Mouse (Mus musculus) lung, embryonic 15.5 days (tissue): ENCODE measurements around the gene Tifab. TPM values are rescaled to one million over a fixed set of nuclear protein-coding genes. Genes with fewer than 3 reads are reported as not detected.

Source experiments
- ATAC-seq: fragments of 200-750 bp; cut with Nextera tagmentation; 2 replicates; pipeline ENCODE4 v1.8.0; 2017; ENCODE audit warnings: moderate number of reproducible peaks, borderline replicate concordance; ENCODE audit not compliant: low FRiP score, low TSS enrichment; ENCODE audit errors: extremely low read depth
- H3K27ac ChIP-seq: fragments of 300-500 bp; sonication (generic); 2 replicates; pipeline ENCODE4 v1.5.1; 2015; ENCODE audit warnings: moderate library complexity, mild to moderate bottlenecking, inconsistent platforms
- H3K27me3 ChIP-seq: fragments of 300-500 bp; sonication (generic); 2 replicates; pipeline ENCODE4 v1.6.1; 2015; ENCODE audit warnings: inconsistent platforms
- H3K36me3 ChIP-seq: fragments of 300-500 bp; sonication (generic); 2 replicates; pipeline ENCODE4 v1.6.1; 2015; ENCODE audit warnings: inconsistent platforms
- H3K4me1 ChIP-seq: fragments of 300-500 bp; sonication (generic); 2 replicates; pipeline ENCODE4 v1.6.1; 2015; ENCODE audit warnings: inconsistent platforms
- H3K4me2 ChIP-seq: fragments of 300-500 bp; sonication (generic); 2 replicates; pipeline ENCODE4 v1.6.1; 2015; ENCODE audit warnings: inconsistent platforms, mild to moderate bottlenecking, moderate library complexity
- H3K4me3 ChIP-seq: fragments of 300-500 bp; sonication (generic); 2 replicates; pipeline ENCODE4 v1.5.1; 2015; ENCODE audit warnings: mild to moderate bottlenecking, inconsistent platforms
- H3K9ac ChIP-seq: fragments of 300-500 bp; sonication (generic); 2 replicates; pipeline ENCODE4 v1.6.1; 2015; ENCODE audit warnings: inconsistent platforms
- H3K9me3 ChIP-seq: fragments of 300-500 bp; sonication (generic); 2 replicates; pipeline ENCODE4 v1.6.1; 2016; ENCODE audit warnings: inconsistent platforms
- WGBS: fragments of 180-500 bp; shearing (Covaris S2); methylation state at CpG from one replicate; pipeline ENCODE4 v1.1.7; 2015; 5-methylcytosine and 5-hydroxymethylcytosine counted together
- polyA plus RNA-seq: library from polyadenylated mRNA; unstranded; fragments of >200 nt; fragmentation: Nextera tagmentation; extraction: Ambion mirVana; gene quantifications from 2 replicates; pipeline ENCODE4 v1.2.1, GENCODE M21; 2015

Gene Tifab
- 3.1 and 3.9 TPM in 2 replicates for polyA plus RNA-seq

DNA sequence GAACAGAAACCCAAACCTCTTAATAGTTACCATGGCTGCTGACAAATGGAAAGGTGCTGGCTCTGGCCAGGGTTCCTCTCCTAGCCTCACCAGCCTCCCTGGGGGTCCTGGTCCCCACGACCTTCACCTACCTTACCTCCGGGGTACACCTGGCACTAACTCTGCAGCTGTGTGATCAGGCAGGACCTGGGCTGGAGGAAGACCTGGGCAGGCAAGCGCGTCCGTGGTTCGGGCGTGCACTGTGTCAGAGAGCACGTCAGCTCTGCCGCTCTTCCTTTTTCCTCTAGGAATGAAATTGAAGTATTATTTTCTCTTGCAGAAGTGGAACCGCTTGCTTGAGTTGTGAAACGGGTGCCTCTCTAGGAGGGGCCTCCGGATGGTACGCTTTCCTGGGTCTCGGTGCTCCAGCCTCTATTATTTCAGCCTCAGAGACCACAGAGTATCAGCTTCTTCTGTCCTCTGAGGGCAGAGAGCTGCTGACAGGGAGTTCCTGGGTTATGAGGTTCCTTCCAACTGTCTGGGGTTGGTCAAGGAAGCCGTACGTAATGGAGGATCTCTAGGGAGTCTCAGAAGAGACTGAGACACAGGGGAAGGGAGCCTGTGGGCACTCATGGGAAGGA is at the start of gene Tifab:
Gene Tifab (minus strand): TSS at position 470 of the 620 bp plus-strand sequence.
- Histone ChIP-seq H3K9me3 (no peaks in the 10 kb centered on the region), H3K4me3 (no peak within 1 kb of the TSS), H3K4me1 (no peaks in the 10 kb centered on the region), H3K36me3 (no peaks in the 10 kb centered on the region), H3K27me3 (peaks cover 4% of the 10 kb centered on the region; the same call in 1 of the 2 replicates), H3K27ac (no peak within 1 kb of the TSS), H3K9ac (no peak within 1 kb of the TSS), H3K4me2 (no peak within 1 kb of the TSS)
- 81% methylated on average over 16 of the region's 16 CpGs for WGBS
- ATAC-seq: no peak

DNA sequence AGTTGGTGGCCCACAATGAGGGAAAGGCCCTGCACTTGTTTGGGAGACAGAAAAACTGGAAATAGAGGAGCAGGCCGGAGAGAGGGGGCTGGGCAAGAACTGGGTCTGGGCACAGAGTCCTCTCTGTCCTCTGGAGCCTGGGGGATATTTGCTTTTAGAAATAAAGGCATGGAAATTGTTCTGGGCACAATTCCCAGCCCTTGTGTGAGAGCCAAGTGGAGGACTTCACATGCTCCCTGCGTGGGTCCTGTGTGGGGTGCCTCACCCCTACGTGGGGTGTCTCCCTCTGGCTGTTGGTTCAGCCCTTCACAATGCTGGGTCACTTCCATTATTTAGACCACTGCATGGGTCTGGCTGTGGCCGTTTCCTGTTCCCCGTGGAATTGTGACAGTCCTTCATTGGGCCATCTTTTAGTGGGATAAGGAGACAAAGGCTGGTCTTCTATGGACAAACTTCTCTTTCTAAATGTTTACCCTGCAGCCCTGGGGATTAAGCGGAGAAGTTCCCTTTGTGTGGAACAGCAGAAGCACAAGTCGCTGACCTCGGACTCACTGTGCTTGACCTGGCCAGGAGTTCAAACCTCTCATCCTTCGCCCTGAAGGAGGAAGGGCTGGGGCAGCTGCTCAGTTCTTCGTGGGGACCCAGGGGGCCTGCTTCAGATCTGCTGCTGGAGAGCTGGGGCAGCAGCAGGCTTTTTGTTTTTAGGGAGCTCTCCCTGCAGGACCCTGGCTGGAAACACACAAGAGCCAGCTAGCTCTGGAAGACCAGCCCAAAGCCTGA is 47.7 kb upstream of the Tifab start:
- WGBS: 19% methylated on average over 10 of the region's 10 CpGs
- ATAC-seq: no peak
- H3K27me3 ChIP-seq: peaks cover 66% of the 10 kb centered on the region

DNA sequence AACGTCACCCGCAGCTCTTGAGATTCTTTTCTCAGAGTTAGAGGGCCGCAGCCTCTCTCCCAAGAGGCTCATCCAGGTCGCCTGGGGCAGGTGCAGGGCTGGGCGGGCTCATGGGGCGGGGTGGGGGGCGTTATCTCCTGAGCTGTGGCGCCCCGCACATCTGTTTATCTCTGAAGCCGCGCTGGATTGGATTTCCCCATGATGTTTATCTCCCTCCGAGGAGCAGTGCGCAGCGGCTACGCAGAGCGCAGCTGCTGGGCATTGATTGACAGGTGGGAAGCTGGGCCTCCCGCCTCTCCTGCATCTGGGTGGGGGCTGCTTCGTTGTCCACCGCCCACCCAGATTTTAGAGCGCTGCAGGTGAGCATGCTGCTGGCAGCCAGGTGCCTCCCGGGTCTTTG is 44.9 kb upstream of the Tifab start:
- ATAC-seq: no peak
- H3K9ac ChIP-seq: no peak overlapping the region
- WGBS: 9% methylated on average over 21 of the region's 21 CpGs
- no peak overlapping the region for H3K4me2 ChIP-seq
- no peak overlapping the region for H3K4me3 ChIP-seq
- no peak overlapping the region for H3K27ac ChIP-seq
- peaks cover 22% of the 10 kb centered on the region for H3K4me1 ChIP-seq
- H3K36me3 ChIP-seq: no peaks in the 10 kb centered on the region
- H3K9me3 ChIP-seq: no peaks in the 10 kb centered on the region
- H3K27me3 ChIP-seq: peaks cover 68% of the 10 kb centered on the region

More for the DNA sequence above, 47.7 kb upstream of the Tifab start:
- Histone ChIP-seq H3K36me3 (no peaks in the 10 kb centered on the region), H3K4me1 (peaks cover 18% of the 10 kb centered on the region), H3K4me2 (no peak overlapping the region), H3K9ac (no peak overlapping the region), H3K4me3 (no peak overlapping the region), H3K27ac (0 out of 2 replicates have a peak overlapping the region, but pooled peaks have one; percentile 8), H3K9me3 (no peaks in the 10 kb centered on the region)

DNA sequence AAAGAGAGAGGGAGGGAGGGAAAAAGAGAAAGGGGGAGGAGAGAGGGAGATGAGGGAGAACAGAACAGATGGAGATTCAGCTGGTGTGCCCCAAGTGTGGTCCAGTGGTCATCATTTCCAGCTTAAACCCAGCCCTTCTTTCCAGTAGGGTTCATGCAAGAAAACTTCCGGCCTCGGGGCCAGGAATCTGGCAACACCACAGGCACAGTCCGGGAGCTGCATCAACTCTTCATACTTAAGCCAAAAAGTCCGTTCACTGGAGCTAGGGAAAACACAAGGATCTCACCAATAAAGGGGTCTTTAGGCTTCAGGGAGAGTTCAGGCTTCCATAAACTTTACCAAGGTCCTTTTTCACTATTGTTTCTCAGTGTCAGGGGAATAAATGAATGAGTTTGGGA is 44.2 kb upstream of the Tifab start:
- H3K4me1 ChIP-seq: peaks cover 22% of the 10 kb centered on the region
- no peak overlapping the region for H3K27ac ChIP-seq
- no peak overlapping the region for H3K4me2 ChIP-seq
- H3K27me3 ChIP-seq: peaks cover 61% of the 10 kb centered on the region
- H3K9ac ChIP-seq: no peak overlapping the region
- 11% methylated on average over 4 of the region's 4 CpGs for WGBS
- H3K4me3 ChIP-seq: no peak overlapping the region
- H3K36me3 ChIP-seq: no peaks in the 10 kb centered on the region
- H3K9me3 ChIP-seq: no peaks in the 10 kb centered on the region
- ATAC-seq: no peak

DNA sequence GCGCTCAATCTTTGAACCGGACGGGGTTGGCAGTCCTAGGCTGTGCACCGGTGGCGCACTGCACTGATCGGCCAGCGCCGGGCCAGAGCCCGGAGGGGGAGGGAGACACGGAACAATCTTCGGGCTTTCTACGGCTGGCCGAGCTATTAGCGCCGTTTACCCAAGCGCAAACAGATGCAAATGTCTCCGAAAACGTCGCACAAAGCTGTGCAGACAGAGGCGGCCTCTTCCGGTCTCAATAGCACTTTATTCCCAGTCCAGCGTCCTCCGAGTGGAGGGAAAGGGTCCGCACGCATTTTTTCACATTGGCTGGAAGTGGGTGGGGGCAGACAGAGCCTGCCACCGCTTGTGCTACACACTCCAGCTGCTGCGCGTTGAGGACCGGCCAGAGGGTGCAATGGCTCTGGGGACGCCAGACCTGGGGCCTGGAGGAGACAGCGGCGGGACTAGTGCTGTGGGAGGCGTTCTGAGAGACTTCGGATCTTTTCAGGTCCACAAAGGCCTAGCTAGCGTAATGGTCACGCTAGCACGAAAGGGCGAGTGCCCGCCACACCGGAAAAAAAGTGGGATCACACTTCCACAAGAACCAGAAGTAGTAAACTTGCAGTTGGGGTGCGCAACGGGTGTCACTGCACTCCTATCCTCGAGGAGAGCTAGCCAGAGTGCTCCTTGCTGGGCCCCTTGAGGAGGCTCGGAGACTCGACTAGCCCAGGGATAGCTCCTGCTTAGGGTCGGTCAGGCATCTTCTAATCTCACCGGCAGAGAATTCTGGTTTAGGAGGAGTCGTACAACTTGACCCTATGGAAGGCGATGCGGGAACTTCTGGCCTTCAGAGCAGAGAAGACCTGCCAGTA is 43.5 kb upstream of the Tifab start:
- Histone ChIP-seq H3K9me3 (no peaks in the 10 kb centered on the region), H3K4me1 (peaks cover 22% of the 10 kb centered on the region), H3K9ac (no peak overlapping the region), H3K36me3 (no peaks in the 10 kb centered on the region), H3K4me2 (peak overlapping the region; percentile 93), H3K4me3 (peak overlapping the region; percentile 38), H3K27ac (no peak overlapping the region), H3K27me3 (peaks cover 57% of the 10 kb centered on the region)
- WGBS: 5% methylated on average over 50 of the region's 50 CpGs
- peak; percentile 44; the same call in 1 of the 2 replicates for ATAC-seq

DNA sequence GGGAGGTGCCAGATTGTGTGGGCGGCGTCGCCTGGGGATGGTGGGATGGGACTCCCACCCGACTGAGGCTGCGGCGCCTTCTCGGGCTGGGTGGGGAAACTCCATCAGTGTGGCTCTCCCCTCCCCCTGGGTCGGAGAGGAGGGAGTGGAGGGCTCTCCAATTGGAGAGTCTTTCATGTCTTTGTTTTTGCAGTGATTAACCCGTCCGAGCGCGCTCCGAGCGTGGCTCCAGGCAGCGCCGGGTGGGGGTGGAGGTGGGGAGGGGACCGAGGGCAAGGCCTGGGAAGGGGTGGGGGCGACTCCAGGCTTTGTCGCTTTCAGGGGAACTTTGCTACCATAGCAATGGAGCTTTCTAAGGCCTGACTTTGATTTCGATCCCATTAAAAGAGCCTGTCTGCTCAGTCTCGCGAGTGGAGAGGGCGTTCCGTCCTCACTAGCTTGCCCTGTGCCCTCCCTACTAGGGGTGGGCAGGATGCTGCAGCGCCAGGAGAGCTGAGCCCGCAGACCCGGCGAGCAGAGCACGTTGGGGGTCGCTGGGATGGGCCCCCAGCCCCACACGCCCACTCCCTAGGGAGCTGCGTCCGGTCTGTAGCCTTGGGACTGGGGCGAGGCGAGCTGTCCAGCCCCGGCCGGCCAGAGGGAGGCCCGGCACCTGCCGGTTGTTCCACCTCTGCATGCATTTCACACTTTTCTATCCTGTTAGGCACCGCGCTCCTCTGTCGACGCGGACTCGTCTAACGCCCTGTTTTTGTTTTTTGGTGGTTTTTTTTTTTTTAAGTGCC is 42.6 kb upstream of the Tifab start:
- H3K4me1 ChIP-seq: peaks cover 19% of the 10 kb centered on the region
- ATAC-seq: peak; percentile 52
- WGBS: 1% methylated on average over 45 of the region's 46 CpGs
- H3K27ac ChIP-seq: no peak overlapping the region
- peak overlapping the region; percentile 38 for H3K4me3 ChIP-seq
- H3K9ac ChIP-seq: peak overlapping the region; percentile 32
- H3K9me3 ChIP-seq: no peaks in the 10 kb centered on the region
- H3K27me3 ChIP-seq: peaks cover 49% of the 10 kb centered on the region
- peak overlapping the region; percentile 93 for H3K4me2 ChIP-seq
- H3K36me3 ChIP-seq: no peaks in the 10 kb centered on the region

DNA sequence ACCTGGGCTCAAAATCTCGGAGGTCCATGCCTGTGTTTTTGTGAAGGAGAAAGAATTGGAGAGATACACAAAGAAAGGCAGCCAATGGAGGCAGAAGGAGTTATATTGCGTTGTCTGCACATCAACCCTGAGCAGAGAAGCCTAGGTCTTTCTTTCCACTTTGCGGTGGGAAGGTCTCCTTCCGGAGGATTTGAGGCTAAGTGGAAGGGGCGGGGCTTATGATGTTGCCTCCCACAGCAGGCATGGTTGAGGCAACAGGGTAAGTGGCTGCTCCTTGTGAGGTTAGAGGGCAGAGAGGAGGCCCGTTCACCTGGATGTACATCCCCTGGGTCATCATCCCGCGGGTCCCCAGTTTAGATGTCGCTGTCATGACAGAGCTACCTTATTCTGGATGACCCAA is 40.6 kb upstream of the Tifab start:
- peaks cover 45% of the 10 kb centered on the region for H3K27me3 ChIP-seq
- H3K4me1 ChIP-seq: peaks cover 17% of the 10 kb centered on the region
- H3K27ac ChIP-seq: no peak overlapping the region

DNA sequence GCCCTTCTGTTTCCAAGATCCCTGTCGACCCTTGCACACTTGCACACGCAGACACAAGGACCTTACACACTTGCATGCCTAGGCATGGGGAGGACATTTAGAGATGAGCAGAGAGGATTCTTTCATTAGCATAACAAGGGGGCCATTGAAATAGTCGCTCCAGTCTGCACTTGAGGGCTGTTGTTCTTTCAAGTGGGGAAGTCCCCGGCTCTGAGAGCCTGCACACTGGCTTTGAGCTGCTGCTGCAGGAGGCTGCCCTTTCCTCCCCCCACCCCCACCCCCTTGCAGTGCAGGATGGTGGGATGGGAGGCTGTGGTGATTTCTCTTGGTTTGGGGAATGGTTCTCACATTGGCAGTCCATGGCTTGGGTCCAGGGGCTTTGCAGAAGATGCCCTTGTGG is 37.4 kb upstream of the Tifab start:
- WGBS: 26% methylated on average over 4 of the region's 4 CpGs
- Histone ChIP-seq H3K9ac (no peak overlapping the region), H3K27me3 (peaks cover 23% of the 10 kb centered on the region), H3K4me1 (peaks cover 3% of the 10 kb centered on the region; the same call in 1 of the 2 replicates), H3K4me3 (no peak overlapping the region), H3K36me3 (no peaks in the 10 kb centered on the region), H3K27ac (no peak overlapping the region), H3K4me2 (no peak overlapping the region), H3K9me3 (no peaks in the 10 kb centered on the region)
- no peak for ATAC-seq

More for the DNA sequence above, 40.6 kb upstream of the Tifab start:
- Histone ChIP-seq H3K9me3 (no peaks in the 10 kb centered on the region), H3K4me2 (no peak overlapping the region), H3K36me3 (no peaks in the 10 kb centered on the region), H3K4me3 (no peak overlapping the region), H3K9ac (no peak overlapping the region)
- WGBS: 57% methylated on average over 9 of the region's 9 CpGs
- ATAC-seq: no peak

DNA sequence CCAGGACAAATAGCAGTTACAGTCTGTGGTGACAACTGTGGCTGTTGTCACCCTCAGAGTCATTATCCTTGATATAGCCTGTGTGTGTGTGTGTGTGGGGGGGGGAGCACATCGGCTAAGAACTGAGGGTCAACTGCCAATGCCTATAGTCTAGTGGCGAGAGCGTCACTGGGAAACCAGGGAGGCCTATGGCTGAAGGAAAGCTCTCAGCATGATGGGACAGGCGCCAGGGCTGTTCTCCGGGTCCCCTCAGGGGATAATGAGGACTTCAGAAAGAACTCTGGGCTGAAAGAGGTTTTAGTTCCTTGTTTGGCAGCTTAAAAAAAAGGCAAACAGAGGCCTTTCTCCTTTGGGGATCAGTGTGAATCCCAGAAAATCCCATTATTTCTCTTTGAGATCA is 35.9 kb upstream of the Tifab start:
- no peak for ATAC-seq
- H3K27ac ChIP-seq: no peak overlapping the region
- H3K4me1 ChIP-seq: no peaks in the 10 kb centered on the region
- no peaks in the 10 kb centered on the region for H3K36me3 ChIP-seq
- peaks cover 20% of the 10 kb centered on the region; the same call in 1 of the 2 replicates for H3K27me3 ChIP-seq
- H3K4me3 ChIP-seq: no peak overlapping the region
- H3K9ac ChIP-seq: no peak overlapping the region
- H3K9me3 ChIP-seq: no peaks in the 10 kb centered on the region
- H3K4me2 ChIP-seq: no peak overlapping the region
- WGBS: 61% methylated on average over 5 of the region's 5 CpGs

DNA sequence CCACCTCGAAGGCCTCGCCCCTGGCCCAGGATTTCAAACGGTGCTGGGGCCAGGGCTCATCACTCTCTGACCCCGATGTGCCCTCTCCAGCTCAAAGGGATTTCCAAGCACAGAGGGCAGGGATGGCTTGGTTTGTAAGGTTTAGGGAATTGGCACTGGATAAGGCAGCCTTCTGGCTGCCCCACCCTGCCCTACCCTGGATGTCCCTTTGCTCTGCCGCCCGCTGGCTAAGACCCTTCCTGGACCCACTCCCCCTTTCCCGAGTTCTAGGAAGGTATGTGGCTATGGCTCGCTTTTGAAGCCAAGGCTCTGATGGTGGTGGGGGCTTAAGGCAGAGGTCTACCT is 30.4 kb upstream of the Tifab start:
- no peaks in the 10 kb centered on the region for H3K9me3 ChIP-seq
- H3K27ac ChIP-seq: no peak overlapping the region
- H3K4me1 ChIP-seq: peaks cover 5% of the 10 kb centered on the region; the same call in 1 of the 2 replicates
- H3K4me3 ChIP-seq: peak overlapping the region; percentile 14; the same call in 1 of the 2 replicates
- 34% methylated on average over 8 of the region's 8 CpGs for WGBS
- peak overlapping the region; percentile 56 for H3K4me2 ChIP-seq
- H3K36me3 ChIP-seq: no peaks in the 10 kb centered on the region
- no peak for ATAC-seq
- no peak overlapping the region for H3K9ac ChIP-seq
- H3K27me3 ChIP-seq: peaks cover 29% of the 10 kb centered on the region; the same call in 1 of the 2 replicates
